Mouse (Mus musculus) layer of hippocampus, postnatal 14 days (tissue): ENCODE measurements around the gene Arg2. TPM values are rescaled to one million over a fixed set of nuclear protein-coding genes. Genes with fewer than 3 reads are reported as not detected.

Source experiments
- DNase-seq, 2 experiments: peaks; one replicate each; pipeline ENCODE4 v3.0.0; 2021 to 2022; ENCODE audit warnings: low spot score in 2 of 2, mixed read lengths in 1 of 2
- long read RNA-seq, 2 experiments: library from polyadenylated mRNA; stranded (forward); transcript quantifications; one replicate each; pipeline ENCODE4 v2.0.0; 2021
- total RNA-seq, 2 experiments: library from RNA; stranded (reverse); gene quantifications; 2 replicates each; pipeline ENCODE4 v1.2.3; 2021

Arg2 gene
- 1 to 10 TPM; 5.7 to 6.8 TPM for total RNA-seq
- long read RNA-seq, experiment 1, transcript Arg2-201 (8 exons, 1,428 nt): major isoform, 7 of 8 reads
- long read RNA-seq, experiment 1, partial matches to known transcripts: 0 of 8 reads
- long read RNA-seq, experiment 1, other reads (novel, unspliced or antisense): 1 of 8 reads
- long read RNA-seq, experiment 2, transcript Arg2-201 (8 exons, 1,428 nt): major isoform, 5 of 6 reads
- long read RNA-seq, experiment 2, partial matches to known transcripts: 1 of 6 reads
- long read RNA-seq, experiment 2, other reads (novel, unspliced or antisense): 0 of 6 reads

DNA sequence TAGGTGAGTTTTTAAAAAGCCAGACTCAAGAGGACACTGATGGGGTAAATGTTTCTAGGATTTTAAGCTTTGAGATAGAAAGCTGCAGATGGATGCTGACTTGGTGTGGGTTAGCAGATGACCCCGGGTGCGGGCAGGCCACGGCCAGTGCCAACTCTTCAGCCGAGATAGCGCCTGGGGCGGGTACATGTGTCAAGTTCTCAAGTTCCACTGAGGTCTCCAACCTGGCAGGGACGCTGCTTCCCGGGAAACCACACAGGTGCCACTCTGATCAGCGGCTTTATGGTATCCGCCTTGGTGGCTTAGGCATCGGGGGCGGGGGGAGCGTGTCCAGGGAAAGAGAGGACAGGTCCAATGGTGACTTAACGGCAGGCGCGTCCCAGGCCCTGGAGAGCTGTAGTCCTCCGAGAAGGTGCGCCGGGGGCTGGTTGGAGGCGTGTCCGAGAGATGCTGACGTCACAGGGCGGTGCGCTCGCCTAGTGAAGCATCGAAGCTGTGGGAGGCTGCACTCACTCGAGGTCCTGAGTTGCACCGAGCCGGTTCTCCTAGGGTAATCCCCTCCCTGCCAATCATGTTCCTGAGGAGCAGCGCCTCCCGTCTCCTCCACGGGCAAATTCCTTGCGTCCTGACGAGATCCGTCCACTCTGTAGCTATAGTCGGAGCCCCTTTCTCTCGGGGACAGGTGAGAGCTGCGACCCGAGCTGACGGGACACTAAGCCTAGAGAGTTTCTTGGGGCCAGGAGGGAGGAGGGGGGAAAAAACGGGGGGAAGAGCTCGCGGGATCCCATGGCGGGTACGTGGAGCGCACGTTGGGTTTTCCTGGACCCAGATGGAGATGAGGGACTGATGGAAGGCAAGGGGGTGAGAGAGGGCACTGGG, at the start of gene Arg2:
Gene Arg2, plus strand, starts transcription at position 479 of the 879 bp plus-strand sequence.
- DNase-seq: peak; percentile 50 to 54

DNA sequence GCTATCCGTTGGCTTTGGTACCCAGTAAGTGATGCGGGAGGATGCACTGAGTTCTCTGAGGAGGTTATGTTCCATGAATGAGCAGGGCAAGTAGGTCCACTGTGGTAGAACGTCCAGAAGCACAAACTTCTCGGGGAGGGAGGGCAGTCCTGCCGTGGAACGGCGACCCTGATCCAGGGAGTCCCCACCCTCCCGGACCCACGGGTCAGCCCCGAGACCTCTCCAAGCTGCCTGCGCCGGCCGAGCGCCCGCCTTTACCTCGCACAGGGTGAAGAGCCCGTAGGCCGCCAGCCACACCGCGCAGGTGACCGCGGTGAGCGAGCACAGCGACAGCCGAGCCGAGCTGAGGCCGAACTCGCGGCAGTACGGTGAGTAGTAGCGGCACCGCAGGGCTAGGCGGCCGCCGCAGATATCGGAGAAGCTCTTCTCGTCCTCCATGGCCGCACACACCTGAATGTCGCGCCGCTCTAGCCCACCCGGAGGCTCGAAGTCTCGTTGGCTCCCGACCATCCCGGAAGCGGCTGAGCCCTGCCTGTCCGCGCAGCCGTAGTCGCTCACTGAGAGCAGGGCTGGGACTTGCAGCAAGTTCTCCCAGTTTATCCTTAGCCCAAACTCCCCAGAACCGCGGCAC, 41.3 kb upstream of the Arg2 start, which contains the start of gene Pigh:
Gene Pigh, minus strand, starts transcription at position 470 of the 631 bp plus-strand sequence.
- DNase-seq: peak; percentile 76 to 91

DNA sequence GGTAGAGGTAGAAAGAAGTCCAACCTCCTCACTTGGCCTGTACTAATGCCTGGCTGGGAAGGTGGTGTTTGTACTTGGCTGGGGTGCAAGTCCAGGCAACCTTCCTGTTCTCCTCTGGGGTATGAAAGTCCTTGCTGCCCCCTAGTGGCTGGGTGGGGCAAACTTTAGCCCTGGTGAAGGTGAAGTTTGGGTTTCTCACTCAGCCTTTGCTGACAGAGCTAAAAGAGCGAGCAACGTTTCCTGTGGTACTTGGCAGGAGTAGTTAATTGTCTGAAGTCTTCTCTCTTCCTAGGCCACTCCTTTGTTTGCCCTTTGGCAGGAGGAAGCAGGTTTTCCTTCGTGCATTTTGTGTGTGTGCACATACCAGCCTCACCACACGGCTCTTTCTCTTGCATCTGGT, 38.0 kb upstream of the Arg2 start:
- DNase-seq: peak in 1 of 2 experiments; percentile 37

DNA sequence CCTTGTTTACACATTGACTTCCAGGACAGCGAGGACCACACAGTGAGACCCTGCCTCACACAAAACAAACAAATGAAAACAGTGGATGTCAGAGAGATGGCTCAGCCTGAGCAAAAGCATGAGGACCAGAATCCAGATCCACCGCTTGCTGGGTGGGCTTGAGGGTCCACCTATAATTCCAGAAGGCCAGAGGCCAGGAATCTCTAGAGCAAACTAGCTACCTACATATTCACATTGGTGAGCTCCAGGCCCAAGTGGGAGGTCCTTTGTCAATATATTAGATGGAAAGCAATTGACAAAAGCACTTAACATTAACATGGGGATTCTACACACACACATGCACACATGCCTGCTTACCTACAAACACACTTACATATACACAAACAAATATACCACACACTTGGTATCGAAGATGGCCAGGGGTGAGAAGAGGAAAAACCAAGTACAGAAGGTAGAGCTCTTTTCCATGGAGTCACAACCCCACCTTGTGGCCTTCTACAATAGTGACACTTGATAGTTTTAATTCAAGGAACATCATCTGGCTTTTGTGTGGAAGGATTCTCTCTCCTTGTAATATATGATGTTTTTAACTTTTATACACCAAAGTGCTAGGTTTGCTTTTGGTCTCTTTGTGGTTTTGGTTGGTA, 33.3 kb upstream of the Arg2 start:
- peak; percentile 17 to 44 for DNase-seq

DNA sequence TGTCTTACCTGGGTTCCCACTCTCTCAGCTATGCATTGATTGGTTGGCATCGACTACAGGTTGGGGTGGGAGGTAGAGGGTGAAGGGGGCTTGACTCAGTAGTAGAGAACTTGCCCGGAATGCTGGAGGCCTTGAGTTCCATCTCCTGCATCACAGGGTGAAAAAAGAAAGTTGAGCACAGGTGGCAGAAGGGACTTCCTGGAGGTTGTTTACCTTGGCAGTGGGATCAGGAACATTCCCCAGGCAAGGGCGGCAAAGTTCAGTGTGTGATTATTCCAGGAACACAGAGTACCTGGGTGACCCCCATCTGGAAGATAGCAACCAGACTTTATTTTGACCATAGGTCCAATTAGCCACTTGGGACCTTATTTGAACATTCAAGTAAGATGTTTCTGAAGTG, 26.8 kb upstream of the Arg2 start:
- DNase-seq: no peak

DNA sequence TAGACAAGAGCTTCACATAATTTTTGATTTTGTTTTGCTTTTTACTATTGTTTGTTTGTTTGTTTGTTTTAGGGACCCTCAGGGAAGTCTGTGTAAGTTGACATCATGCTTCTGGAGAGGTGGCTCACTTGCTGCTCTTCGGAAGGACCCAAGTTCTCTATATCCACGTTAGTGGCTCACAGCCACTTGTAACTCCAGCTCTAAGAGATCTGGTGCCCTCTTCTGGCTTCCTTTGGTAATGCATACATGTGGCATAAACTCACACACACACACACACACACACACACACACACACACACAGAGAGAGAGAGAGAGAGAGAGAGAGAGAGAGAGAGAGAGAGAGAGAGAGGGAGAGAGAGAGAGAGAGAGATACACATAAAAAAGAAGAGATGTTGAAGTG, 26.0 kb upstream of the Arg2 start:
- no peak for DNase-seq

DNA sequence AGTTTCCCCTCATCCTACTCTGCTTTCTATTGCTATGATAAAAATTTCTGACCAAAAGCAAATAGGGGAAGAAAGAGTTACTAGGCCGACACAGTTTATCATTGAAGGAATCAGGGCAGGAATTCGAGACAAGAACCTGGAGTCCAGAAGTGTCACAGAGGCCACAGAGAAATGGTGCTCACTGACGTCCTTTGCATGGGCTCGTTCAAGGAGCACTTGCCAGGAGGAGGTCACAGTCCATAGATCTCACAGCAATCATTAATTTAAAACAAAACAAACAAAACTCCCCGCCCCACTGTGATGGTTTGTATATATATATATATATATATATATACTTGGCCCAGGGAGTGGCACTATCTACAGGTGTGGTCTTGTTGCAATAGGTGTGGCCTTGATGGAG, 25.3 kb upstream of the Arg2 start:
- DNase-seq: no peak

DNA sequence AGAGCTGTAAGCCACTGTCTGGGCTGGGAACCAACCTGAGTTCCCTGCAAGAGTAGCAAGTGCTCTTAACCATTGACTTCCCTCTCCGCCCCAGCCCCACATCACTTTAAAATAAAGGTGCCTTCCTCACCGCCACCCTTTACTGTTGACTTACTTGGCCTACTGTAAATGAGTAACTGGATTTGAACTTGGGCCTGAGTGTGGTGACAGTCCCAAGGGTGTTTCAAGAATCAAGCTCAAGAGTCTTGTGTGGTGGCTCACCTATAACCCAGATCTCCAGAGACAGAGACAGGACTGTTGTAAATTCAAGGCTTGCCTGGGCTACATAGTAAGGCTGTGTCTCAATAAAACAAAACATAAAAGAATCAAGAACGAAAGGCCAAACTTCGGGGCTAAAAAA, 11.6 kb upstream of the Arg2 start:
- no peak for DNase-seq

DNA sequence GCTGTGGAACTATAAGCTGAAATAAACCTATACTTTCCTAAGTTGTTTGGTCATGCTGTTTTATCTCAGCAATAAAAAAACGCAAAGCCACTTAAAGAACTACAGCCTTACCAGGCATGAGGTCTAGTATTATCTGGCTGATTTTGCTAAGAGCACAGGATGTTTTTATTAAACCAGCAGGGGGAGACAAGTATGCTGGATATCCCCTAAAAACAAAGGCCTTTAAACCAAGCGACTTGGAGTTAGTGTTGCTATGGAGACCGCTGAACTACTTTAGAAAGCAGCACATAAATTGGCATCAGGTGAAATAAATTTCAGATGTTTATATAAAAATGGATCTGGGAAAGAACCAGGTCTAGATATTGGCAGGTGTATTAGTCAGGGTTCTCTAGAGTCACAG, 7.8 kb upstream of the Arg2 start:
- DNase-seq: peak in 1 of 2 experiments; percentile 25

DNA sequence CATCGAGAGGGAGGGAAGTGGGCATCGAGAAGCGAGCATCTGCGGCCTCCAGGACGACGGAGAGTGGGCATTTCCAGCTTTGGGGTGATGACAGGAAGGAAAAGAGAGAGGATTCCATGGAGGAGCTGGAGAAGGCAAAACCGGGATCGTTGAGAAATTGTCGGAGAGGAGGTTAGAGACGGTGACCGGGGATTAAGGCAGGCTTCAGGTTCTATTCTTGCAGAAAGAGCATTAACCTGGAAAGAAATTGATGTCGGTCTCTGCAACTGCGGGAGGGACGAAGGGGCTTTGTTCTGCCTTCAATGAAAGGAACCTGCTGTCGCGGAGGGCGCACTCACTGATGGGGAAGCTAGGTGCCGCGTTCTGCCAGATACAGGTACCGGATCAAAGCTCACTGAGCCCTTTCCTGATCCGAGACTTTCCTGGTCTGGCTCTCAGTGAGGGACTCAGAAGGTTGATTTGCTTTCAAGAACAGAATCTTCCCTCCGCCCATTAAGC, 650 bp downstream of the Arg2 start:
- no peak for DNase-seq

DNA sequence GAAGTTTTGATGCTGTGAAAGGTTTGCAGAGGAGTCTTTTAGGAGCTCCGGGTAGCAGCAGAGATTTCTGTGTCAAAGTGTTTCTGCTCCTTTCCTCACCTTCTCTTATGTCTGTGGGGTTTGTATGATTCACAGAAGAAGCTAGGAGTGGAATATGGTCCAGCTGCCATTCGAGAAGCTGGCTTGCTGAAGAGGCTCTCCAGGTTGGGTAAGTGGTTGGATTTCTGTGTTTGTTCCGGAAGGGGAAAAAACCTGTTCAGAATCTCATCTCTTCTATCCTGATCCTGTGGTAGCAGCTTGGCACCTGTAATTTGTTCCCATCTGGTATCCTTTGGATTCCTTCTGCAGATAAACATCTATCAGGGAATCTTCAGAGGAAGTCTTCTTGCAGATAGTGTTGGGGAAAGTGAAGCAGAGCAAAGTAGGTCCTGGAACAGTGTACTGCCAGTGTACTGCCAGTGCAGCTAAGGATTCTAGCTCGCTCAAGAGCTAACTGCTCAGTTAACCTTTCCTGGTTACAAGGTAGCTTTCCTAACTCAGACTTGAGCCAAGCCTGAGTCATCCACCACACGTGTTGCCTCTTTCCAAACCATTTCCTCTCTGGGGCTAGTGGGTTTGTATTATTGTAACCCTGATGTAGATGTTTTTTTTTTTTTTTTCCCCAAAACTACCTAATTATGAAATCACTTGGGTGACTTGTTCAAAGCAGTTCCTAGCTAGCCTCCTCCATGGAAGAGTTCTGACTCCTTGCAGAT, 1.3 kb downstream of the Arg2 start:
- no peak for DNase-seq

DNA sequence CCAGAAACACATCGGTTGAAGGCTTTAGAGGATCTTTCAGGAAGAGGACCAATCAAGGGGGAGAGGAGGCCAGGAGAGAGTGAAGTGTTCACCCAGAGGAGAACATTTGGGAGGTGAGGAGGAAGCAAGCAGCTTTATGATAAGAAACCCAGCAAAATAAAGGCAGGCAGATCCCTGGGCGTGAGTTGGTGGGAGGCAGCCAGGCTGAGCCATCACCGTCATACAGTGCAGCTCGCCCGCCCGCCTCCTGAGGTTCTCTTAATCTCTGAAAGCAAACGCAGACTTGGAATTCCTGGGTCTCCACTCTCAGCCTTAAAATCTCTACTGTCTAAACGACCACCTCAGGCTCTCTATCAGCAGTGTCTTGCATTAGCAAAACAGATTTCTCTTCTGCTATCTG, 4.1 kb downstream of the Arg2 start:
- DNase-seq: no peak

DNA sequence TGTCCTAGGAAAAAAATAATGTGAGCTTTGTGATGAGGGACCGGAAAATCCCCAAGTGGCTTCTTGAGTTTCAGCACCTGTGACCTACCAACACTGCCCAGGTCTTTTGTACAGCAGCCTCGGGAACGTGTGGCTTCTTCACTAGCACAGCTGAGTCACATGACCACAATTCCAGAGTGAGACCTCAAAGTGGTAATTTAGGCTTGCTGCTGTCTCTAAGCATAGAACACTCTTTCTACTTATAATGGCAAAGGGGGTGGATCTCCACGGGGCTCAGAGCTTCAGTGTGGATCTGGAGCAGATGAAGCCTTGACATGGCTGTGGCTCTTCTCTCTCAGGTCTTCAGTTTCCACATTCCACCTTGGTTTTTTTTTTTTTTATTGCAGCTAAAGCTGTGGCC, 4.5 kb downstream of the Arg2 start:
- DNase-seq: no peak

DNA sequence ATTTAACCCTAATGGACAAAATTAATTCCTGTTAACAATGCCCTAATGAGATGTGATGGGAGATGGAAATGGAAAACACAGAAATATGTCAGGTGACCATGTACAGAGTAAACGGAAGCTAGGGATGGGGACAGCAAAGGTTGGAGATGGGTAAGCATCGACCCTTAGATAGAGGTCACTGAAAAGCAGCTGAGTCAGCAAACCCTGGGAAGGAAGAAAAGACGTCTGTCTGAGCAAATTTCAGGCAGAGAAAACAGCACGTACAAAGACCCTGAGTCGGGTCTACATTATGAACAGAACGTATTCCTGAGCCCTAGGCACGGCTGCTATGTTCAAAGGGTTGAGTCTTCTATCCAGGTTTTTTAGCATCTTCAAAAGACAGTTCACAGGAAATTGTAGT, 6.4 kb downstream of the Arg2 start:
- DNase-seq: no peak

DNA sequence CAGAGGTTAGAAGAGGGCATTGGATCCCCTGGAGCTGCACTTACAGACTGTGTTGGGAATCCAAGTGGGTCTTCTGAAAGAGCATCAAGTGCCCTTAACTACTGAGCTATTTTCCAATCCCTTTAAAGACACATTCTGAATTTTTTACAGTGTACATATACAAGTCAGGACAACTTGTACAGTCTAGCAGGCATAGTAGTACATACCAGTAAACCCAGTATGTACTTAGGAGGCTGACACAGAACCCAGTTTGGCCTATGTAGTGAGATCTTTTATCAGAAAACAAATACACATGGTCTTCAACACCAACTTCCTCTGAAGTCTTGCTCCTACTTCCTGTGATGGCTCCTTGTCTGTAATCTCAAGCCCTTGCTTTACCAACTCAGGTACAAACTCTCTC, 8.4 kb downstream of the Arg2 start:
- no peak for DNase-seq

DNA sequence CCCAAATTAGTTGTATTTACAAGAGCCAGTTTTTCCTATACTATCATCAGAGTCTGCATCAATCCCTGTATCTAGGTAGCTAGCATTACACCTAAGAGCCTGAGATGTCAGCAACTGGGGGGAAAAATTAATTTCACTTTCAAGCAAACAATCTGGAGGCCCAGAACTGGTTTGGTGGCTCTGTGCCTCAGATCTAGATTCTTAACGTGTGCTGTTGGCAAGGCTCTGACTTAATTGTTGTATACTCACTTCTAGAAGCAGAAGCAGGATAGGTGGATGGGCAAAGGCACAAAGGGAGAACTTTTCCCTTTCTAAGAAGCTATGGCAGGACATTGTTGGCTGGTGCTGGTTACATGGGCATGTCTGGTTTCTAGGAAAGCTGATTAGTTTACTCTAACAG, 8.8 kb downstream of the Arg2 start:
- no peak for DNase-seq

DNA sequence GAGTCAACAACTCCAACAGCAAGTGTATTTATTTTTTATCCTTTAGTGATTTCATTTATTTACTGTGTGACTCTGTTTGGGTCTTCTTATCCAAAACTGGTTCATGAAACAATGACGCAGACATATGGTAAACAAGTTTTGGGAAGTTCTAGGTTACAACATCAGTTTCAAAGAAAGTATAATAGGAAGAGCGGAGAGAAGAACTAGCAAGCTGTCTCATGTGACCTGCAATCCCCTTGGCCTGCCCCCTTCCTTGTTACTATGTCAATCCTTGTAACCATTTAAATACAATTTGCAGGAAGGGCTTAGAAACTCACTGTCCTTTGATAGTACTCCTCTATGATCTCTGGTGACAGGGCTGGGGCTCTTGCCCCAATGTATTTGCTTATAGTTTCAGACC, 10.2 kb downstream of the Arg2 start:
- DNase-seq: no peak

DNA sequence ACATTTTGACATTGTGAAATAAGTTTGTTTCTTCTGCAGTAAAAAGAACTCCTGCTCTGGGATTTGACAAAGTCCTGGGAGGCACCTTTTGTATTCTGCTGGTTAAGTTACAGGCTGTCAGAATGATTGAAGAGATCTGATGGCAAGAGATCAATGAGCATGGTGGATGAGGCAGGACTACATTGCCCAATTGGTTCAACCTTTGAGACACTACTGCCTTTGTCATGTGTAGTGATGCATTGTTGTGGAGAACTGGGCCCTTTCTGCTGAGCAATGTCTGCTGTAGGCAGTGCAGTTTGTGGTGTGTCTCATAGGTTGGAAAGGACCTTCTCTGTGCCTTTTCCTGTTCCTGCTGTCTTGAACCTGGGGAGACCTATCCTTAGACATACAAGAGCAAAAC, 10.8 kb downstream of the Arg2 start:
- DNase-seq: no peak

DNA sequence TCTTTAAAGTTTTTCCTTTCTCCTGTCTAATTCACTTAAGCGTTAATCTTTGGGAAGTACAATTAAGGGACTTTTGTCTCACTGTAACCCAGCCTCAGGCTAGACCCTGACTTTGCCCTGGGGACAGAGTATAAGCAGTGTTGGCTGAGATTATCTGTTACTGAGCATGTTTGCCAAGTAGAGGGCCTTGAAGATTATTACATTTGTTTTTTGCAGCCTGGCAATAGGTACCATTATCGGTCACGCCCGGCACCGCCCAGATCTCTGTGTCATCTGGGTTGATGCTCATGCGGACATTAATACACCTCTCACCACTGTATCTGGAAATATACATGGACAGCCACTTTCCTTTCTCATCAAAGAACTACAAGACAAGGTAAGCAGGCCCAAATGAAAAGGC, 19.1 kb downstream of the Arg2 start:
- no peak for DNase-seq

DNA sequence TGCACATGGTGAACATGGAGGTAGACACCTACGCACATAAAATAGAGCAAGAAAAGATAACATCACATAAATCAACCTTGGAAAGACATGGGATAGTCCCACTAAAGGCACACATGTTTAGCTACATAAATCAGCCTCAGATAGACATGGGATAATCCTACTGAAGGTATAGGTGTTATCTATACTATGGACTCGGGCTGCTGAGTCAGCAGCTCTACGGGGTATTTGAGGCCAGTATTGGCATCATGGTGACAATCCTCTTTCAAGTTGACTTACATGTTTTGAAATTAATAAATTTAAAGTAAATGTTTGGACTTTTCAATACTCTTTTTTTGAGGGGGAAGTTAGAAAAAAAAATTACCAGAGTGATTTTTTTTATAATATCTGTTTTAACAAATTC, 32.3 kb downstream of the Arg2 start:
- DNase-seq: no peak

DNA sequence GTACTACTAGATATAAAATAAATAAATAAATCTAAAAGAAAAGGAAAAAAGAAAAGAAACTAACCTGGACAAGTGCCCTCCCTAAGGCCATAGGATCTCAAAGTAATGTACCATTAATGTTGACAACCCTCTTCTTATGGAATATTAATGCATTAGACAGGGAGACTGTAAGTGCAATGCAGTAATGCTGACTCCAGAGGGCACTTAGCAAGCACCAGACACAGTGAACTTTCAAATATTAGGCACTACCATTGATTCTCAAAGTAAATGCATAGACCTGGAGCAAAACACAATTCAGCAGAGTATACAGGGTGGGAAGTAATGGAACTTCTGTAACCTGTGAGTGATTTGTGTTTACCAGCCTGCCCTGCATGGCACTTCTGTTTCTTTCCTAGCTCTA, 38.6 kb downstream of the Arg2 start:
- no peak for DNase-seq
